Mouse (Mus musculus) kidney, embryonic 14.5 days (tissue): Measurements from ENCODE around the gene Plcb4. TPM values are rescaled to one million over a fixed set of nuclear protein-coding genes. Genes with fewer than 3 reads are reported as not detected.

Source experiments
- ATAC-seq: fragments of 200-750 bp; cut with Nextera tagmentation; 2 replicates; pipeline ENCODE4 v1.8.0; 2017; ENCODE audit warnings: moderate number of reproducible peaks, mild to moderate bottlenecking, moderate TSS enrichment, moderate library complexity; ENCODE audit not compliant: low FRiP score, low TSS enrichment
- H3K27ac ChIP-seq: fragments of 300-500 bp; sonication (generic); 2 replicates; pipeline ENCODE4 v1.5.1; 2014; ENCODE audit warnings: low read depth, mild to moderate bottlenecking, low read length, moderate library complexity, mixed read lengths
- H3K27me3 ChIP-seq: fragments of 300-500 bp; sonication (generic); 2 replicates; pipeline ENCODE4 v1.6.1; 2014; ENCODE audit warnings: mild to moderate bottlenecking, low read length; ENCODE audit not compliant: control insufficient read depth, insufficient read depth
- H3K36me3 ChIP-seq: fragments of 300-500 bp; sonication (generic); 2 replicates; pipeline ENCODE4 v1.6.1; 2014; ENCODE audit warnings: low read length, mixed read lengths; ENCODE audit not compliant: control insufficient read depth, insufficient read depth
- H3K4me1 ChIP-seq: fragments of 300-500 bp; sonication (generic); 2 replicates; pipeline ENCODE4 v1.6.1; 2014; ENCODE audit warnings: low read length, mixed read lengths; ENCODE audit not compliant: control insufficient read depth, insufficient read depth
- H3K4me2 ChIP-seq: fragments of 300-500 bp; sonication (generic); replicated peaks from 2 replicates; pipeline ENCODE4 v1.6.1; 2014; ENCODE audit warnings: low read depth, mild to moderate bottlenecking, low read length
- H3K4me3 ChIP-seq: fragments of 300-500 bp; sonication (generic); 2 replicates; pipeline ENCODE4 v1.5.1; 2014; ENCODE audit warnings: mild to moderate bottlenecking, low read length
- H3K9ac ChIP-seq: fragments of 300-500 bp; sonication (generic); 2 replicates; pipeline ENCODE4 v1.6.1; 2014; ENCODE audit warnings: low read depth, mild to moderate bottlenecking, low read length, moderate library complexity
- H3K9me3 ChIP-seq: fragments of 300-500 bp; sonication (generic); 2 replicates; pipeline ENCODE4 v1.6.1; 2016; ENCODE audit warnings: low read length; ENCODE audit not compliant: control insufficient read depth
- WGBS: fragments of 180-500 bp; shearing (Covaris S2); extraction: QIAGEN DNeasy Blood & Tissue Kit; methylation state at CpG from one replicate; pipeline ENCODE4 v1.1.7; 2014; 5-methylcytosine and 5-hydroxymethylcytosine counted together
- polyA plus RNA-seq: library from polyadenylated mRNA; unstranded; fragments of >200 nt; fragmentation: Nextera tagmentation; extraction: Ambion mirVana; gene quantifications from 2 replicates; pipeline ENCODE4 v1.2.1, GENCODE M21; 2014

The Plcb4 gene
- polyA plus RNA-seq, 1 experiment from 2014 or later = 21.2 TPM

DNA sequence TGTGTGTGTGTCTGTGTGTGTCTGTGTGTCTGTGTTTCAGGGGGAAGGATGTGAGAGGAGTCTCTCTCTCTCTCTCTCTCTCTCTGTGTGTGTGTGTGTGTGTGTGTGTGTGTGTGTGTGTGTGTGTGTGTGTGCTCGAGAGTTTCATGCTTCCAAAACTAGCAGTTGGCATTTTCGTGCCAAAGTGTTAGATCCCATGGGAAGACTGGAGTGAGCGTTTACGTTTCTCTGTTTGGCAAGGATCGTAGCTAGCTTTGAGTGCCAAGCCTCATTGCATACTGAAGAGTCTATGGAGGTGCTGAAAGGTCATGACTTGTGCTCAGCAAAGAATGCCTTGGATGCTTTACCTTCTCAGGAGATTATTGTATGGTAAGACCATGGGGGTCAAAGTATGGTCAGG is 259.3 kb downstream of the Plcb4 start:
- 93% methylated on average over 5 of the region's 5 CpGs for WGBS
- Histone ChIP-seq H3K27ac (no peak overlapping the region), H3K4me1 (no peaks in the 10 kb centered on the region), H3K27me3 (no peaks in the 10 kb centered on the region), H3K9ac (no peak overlapping the region), H3K9me3 (no peaks in the 10 kb centered on the region), H3K4me3 (no peak overlapping the region), H3K4me2 (no peak overlapping the region), H3K36me3 (no peaks in the 10 kb centered on the region)
- ATAC-seq = no peak

DNA sequence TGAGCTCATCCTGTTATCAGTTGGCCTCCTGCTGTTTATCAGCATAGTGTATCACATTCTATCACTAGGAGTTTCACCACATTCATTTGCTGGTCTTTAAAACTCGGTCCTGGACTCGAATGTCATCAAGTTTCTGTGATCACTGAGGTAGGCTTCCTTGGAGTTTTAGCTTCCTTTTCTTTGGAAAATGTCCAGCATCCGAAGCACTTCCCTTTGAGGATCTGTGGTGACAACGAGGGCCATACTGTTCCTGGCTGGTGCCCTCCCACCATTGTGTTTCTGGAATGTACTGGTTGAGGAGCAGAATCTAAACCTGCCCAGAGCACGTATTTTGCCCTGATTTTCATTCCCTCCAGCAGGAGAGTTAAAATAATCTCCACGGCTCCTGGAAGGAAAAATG is 260.8 kb downstream of the Plcb4 start:
- Histone ChIP-seq H3K9me3 (no peaks in the 10 kb centered on the region), H3K4me2 (no peak overlapping the region), H3K9ac (no peak overlapping the region), H3K27ac (no peak overlapping the region), H3K4me3 (no peak overlapping the region), H3K4me1 (no peaks in the 10 kb centered on the region), H3K27me3 (no peaks in the 10 kb centered on the region), H3K36me3 (no peaks in the 10 kb centered on the region)
- ATAC-seq = no peak
- WGBS = 66% methylated on average over 6 of the region's 6 CpGs

DNA sequence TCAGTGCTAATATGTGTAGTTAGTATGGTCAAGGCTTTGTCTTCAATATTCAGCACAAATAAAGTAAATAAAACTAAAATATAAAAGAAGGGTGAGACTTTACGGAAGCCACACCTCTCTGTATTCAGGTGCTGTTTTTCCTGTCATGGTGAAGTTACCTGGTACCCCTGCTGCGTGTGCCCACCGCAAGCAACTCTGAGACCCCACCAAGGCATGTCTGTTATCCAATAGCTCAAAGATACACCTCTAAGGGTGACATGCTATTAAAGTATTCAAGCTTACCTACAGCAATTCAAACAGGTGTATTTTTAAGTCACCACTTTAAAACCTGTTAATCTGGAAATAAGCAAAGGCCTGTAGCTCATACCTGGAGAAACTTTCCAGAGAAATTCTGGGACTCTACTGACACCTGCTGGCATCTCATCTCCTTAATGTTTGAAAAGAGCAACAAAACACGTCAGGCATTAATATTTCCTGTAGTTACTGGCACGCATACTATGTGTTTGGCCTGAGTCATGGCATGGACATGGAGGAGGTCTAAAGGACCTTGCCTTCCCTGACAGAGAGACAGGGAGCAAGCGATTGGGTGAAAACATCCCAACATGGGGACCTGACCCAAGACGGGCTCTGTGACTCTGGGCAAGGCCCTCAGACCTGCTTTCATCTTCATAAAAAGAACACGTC is 268.0 kb downstream of the Plcb4 start:
- ATAC-seq = no peak
- Histone ChIP-seq H3K4me2 (no peak overlapping the region), H3K9me3 (no peaks in the 10 kb centered on the region), H3K4me1 (no peaks in the 10 kb centered on the region), H3K27me3 (no peaks in the 10 kb centered on the region), H3K9ac (no peak overlapping the region), H3K36me3 (no peaks in the 10 kb centered on the region), H3K27ac (no peak overlapping the region), H3K4me3 (no peak overlapping the region)
- WGBS = 78% methylated on average over 8 of the region's 8 CpGs

DNA sequence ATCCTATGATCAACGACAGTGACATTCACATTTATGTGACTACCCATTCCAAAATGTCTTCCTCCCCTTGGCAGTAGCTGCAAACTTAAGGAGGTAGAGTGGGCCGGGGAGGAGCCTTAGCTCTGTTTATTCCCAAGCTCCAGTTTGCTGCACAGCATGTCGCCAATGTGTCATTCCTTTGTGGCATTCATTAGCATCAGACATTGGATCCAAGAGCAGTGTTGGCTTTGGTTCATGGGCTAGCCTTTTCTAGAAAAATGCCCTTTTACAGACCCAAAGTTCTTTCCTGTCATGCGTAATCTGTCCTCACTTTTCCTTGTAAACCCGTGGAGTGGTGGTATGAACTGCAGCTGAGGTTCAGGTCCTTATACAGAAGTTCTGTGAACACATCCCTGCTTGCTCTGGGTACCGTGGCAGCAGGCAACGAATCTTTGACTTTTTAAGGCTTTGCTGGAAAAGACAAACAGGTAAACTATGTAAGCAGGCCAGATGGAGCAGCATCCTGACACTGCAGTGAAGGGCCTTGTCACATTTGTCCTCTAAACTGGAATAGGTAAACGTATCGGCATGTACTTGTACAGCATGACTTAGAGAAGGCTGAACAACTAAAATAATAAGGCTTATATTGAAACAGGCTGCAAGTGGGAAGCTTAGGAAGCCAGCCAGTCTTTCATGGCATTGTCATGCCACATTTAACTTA is 270.4 kb downstream of the Plcb4 start:
- H3K36me3 ChIP-seq = no peaks in the 10 kb centered on the region
- no peak for ATAC-seq
- H3K27ac ChIP-seq = no peak overlapping the region
- WGBS = 79% methylated on average over 9 of the region's 9 CpGs
- H3K4me2 ChIP-seq = no peak overlapping the region
- H3K9me3 ChIP-seq = no peaks in the 10 kb centered on the region
- H3K27me3 ChIP-seq = no peaks in the 10 kb centered on the region
- H3K4me3 ChIP-seq = no peak overlapping the region
- H3K9ac ChIP-seq = no peak overlapping the region
- H3K4me1 ChIP-seq = no peaks in the 10 kb centered on the region

DNA sequence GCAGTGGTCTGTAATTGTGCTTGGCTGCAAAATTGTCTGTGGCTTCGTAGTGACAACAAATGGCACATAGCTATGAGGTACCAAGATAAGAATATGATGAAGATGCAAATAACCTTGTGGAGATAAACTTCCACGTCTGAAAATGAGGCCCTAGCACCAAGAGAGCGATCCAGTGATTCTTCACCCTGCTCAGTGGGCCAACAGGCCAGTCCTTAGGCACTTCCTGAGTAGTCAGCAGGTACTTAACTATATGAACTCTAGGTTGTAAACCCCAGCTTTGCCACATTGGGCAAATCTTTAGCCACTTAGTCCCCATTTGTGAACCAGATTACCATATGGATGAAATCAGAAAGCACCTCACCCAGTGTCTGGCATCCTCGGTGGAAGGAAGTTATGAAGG is 271.9 kb downstream of the Plcb4 start:
- Histone ChIP-seq H3K9ac (no peak overlapping the region), H3K27me3 (no peaks in the 10 kb centered on the region), H3K4me2 (no peak overlapping the region), H3K36me3 (no peaks in the 10 kb centered on the region), H3K4me1 (no peaks in the 10 kb centered on the region), H3K9me3 (no peaks in the 10 kb centered on the region), H3K27ac (no peak overlapping the region), H3K4me3 (no peak overlapping the region)
- WGBS = 79% methylated on average over 4 of the region's 4 CpGs
- ATAC-seq = no peak

DNA sequence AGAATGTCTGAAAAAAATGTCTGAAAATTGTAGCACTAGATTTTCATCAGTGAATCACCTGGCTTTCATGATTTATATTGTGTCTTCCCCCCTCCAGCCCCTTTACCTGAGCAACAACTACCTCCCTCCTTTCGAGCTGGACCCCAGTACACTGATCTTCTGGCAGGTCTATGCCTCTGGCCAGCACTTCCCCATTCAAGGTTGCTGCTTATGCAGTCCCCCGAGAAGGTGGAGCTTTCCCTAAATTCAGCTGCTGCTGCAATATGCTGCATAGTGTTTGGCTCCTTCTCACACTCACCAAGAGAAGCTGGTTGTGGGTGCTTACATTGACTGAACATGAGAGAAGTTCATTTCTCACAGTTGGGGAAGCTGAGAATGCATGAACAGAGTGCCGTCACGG is 273.8 kb downstream of the Plcb4 start:
- Histone ChIP-seq H3K4me1 (no peaks in the 10 kb centered on the region), H3K9ac (no peak overlapping the region), H3K36me3 (no peaks in the 10 kb centered on the region), H3K4me3 (no peak overlapping the region), H3K4me2 (no peak overlapping the region), H3K27ac (no peak overlapping the region), H3K9me3 (no peaks in the 10 kb centered on the region), H3K27me3 (no peaks in the 10 kb centered on the region)
- 85% methylated on average over 4 of the region's 4 CpGs for WGBS
- ATAC-seq = no peak

DNA sequence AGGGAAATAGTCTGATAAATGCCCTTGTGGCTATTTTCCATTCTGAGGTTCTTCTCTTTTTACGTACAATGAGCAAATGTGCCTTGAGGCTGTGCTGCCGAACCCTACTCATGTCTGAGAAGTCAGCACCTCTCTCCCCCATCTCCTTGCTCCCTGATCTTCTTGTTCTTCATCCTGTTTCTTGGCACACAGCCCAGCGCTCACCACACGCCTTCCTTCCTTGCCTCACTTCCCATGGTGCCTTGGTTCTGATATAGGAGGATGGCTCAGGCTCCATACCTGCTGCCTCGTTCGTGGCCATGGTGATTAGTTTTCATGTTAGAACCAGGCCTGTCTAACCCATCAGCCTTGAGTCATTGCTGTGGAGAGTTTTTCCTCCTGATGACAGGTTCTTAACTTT is 277.6 kb downstream of the Plcb4 start:
- Histone ChIP-seq H3K36me3 (no peaks in the 10 kb centered on the region), H3K27me3 (no peaks in the 10 kb centered on the region), H3K9me3 (no peaks in the 10 kb centered on the region), H3K9ac (no peak overlapping the region), H3K27ac (no peak overlapping the region), H3K4me3 (no peak overlapping the region), H3K4me1 (no peaks in the 10 kb centered on the region), H3K4me2 (no peak overlapping the region)
- WGBS = 79% methylated on average over 6 of the region's 6 CpGs
- no peak for ATAC-seq

DNA sequence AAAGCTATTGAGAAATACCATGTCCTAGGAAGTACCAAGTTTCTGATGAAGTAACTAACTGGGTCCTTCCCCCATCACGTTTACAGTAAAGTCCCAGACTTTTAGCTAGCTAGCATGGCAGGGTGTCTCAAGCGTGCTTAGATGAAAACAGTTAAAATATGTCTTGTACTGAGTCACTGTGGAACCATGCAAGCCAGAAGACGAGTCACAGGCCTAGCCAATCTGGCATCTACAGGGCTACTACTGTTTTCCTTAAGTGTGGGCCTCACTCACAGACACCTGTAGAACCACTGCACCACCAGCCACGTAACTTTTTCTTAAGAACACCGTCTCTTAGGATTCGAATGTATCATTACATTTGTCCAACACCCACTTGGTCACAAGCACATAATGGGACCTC is 278.8 kb downstream of the Plcb4 start:
- Histone ChIP-seq H3K4me2 (no peak overlapping the region), H3K27ac (no peak overlapping the region), H3K9ac (no peak overlapping the region), H3K9me3 (no peaks in the 10 kb centered on the region), H3K4me1 (no peaks in the 10 kb centered on the region), H3K27me3 (no peaks in the 10 kb centered on the region), H3K4me3 (no peak overlapping the region), H3K36me3 (no peaks in the 10 kb centered on the region)
- WGBS = 95% methylated on average over 6 of the region's 6 CpGs
- ATAC-seq = no peak

DNA sequence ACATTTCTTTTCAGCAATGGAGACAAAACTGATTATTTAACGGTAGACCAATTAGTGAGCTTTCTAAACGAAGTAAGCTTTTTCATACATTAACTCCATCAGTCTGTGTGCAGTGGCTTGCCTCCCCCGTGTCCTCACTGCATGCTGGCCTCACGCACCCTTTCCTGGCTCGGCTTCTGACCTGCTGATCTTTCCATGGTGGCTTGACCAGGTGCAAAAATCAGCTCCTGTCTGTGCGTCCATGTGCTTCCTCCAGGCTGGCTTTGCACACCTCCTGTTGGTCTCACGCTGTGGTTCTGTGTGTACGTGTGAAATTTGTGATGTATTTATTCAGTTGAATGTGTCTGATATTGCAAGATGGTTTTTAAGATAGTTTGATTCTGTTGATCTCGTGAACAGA is 281.1 kb downstream of the Plcb4 start:
- 62% methylated on average over 9 of the region's 9 CpGs for WGBS
- H3K4me2 ChIP-seq = no peak overlapping the region
- H3K4me3 ChIP-seq = no peak overlapping the region

More for the DNA sequence above, 281.1 kb downstream of the Plcb4 start:
- no peak overlapping the region for H3K9ac ChIP-seq
- ATAC-seq = no peak
- H3K36me3 ChIP-seq = no peaks in the 10 kb centered on the region
- no peaks in the 10 kb centered on the region for H3K27me3 ChIP-seq
- H3K4me1 ChIP-seq = no peaks in the 10 kb centered on the region
- no peak overlapping the region for H3K27ac ChIP-seq
- H3K9me3 ChIP-seq = no peaks in the 10 kb centered on the region
